Mouse (Mus musculus) embryonic facial prominence, embryonic 11.5 days (tissue): ENCODE data around the gene Cep41. TPM values are rescaled to one million over a fixed set of nuclear protein-coding genes. Genes with fewer than 3 reads are reported as not detected.
A peak's percentile ranks its signal among the peaks of the same experiment; 100 is the strongest.

Source experiments
- ATAC-seq: fragments of 200-750 bp; cut with Nextera tagmentation; replicated peaks from 2 replicates; pipeline ENCODE4 v1.8.0; 2017; ENCODE audit warnings: low read depth; ENCODE audit not compliant: insufficient number of reproducible peaks, low FRiP score, low TSS enrichment
- DNase-seq: peaks from one replicate; pipeline ENCODE4 v3.0.0-alpha.2; 2015; ENCODE audit warnings: low spot score
- H3K27ac ChIP-seq: fragments of 300-500 bp; sonication (generic); replicated peaks from 2 replicates; pipeline ENCODE4 v1.5.1; 2014; ENCODE audit warnings: mild to moderate bottlenecking, low read depth, low read length, control low read depth
- H3K27me3 ChIP-seq: fragments of 300-500 bp; sonication (generic); 2 replicates; pipeline ENCODE4 v1.6.1; 2014; ENCODE audit warnings: mild to moderate bottlenecking, low read length, moderate library complexity, mixed read lengths; ENCODE audit not compliant: control insufficient read depth, insufficient read depth
- H3K36me3 ChIP-seq: fragments of 300-500 bp; sonication (generic); replicated peaks from 2 replicates; pipeline ENCODE4 v1.6.1; 2014; ENCODE audit warnings: low read depth, mild to moderate bottlenecking, low read length, moderate library complexity, mixed read lengths; ENCODE audit not compliant: control insufficient read depth, insufficient read depth
- H3K4me1 ChIP-seq: fragments of 300-500 bp; sonication (generic); 2 replicates; pipeline ENCODE4 v1.6.1; 2014; ENCODE audit warnings: low read length, mixed read lengths; ENCODE audit not compliant: control insufficient read depth, insufficient read depth
- H3K4me2 ChIP-seq: fragments of 300-500 bp; sonication (generic); 2 replicates; pipeline ENCODE4 v1.6.1; 2014; ENCODE audit warnings: low read depth, mild to moderate bottlenecking, control low read depth, low read length, moderate library complexity
- H3K4me3 ChIP-seq: fragments of 300-500 bp; sonication (generic); 2 replicates; pipeline ENCODE4 v1.5.1; 2014; ENCODE audit warnings: low read depth, low read length, control low read depth
- H3K9ac ChIP-seq: fragments of 300-500 bp; sonication (generic); replicated peaks from 2 replicates; pipeline ENCODE4 v1.6.1; 2014; ENCODE audit warnings: mild to moderate bottlenecking, control low read depth, low read length
- H3K9me3 ChIP-seq: fragments of 300-500 bp; sonication (generic); replicated peaks from 2 replicates; pipeline ENCODE4 v1.6.1; 2016; ENCODE audit warnings: mild to moderate bottlenecking, low read length, inconsistent platforms, mixed read lengths; ENCODE audit not compliant: control insufficient read depth
- WGBS: fragments of 180-500 bp; shearing (Covaris S2); extraction: QIAGEN DNeasy Blood & Tissue Kit; methylation state at CpG from one replicate; pipeline ENCODE4 v1.1.7; 2014; 5-methylcytosine and 5-hydroxymethylcytosine counted together
- polyA plus RNA-seq: library from polyadenylated mRNA; unstranded; fragments of >200 nt; fragmentation: Nextera tagmentation; extraction: Ambion mirVana; gene quantifications from 2 replicates; pipeline ENCODE4 v1.2.1, GENCODE M21; 2014

The Cep41 gene
- polyA plus RNA-seq, 1 experiment from 2014 or later, result 28.1 TPM

DNA sequence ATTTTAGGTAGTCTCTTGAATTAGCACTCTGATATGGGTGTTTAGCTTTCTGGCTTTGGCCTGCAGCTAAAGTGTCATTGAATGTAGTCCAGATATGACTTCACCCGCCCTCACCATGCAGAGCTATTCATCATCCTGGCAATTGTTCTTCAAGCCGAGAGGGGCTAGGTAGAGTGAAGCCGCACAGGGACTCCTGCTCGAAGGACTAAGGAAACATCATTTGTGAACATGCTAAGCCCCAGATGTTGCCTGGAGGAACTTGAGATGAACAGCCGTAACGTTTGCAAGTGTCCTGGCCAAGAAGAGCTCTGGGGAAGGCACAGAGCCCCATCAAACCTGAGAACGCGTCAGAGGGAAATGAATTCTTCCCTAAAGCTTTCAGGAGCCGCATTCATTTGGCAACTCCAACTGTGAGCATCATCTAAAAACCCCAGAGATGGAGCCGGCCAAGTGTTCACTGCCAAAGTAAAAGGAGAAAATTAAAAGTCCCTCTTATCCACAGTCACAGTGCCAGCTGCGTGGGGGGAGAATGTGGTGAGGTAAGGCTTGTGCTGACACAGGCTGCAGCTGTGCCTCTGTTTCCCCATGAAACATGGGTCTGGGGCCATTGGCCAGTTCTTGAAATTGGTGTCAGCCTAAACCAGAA, 43.8 kb downstream of the Cep41 start:
- no peak for ATAC-seq
- no peak for DNase-seq
- H3K4me1 ChIP-seq, result peaks cover 1% of the 10 kb centered on the region; the same call in 1 of the 2 replicates
- H3K9me3 ChIP-seq, result no peaks in the 10 kb centered on the region
- H3K27me3 ChIP-seq, result no peaks in the 10 kb centered on the region
- no peak overlapping the region for H3K9ac ChIP-seq
- WGBS, result 84% methylated on average over 11 of the region's 11 CpGs
- no peak overlapping the region for H3K4me2 ChIP-seq
- H3K36me3 ChIP-seq, result no peaks in the 10 kb centered on the region
- no peak overlapping the region for H3K4me3 ChIP-seq
- no peak overlapping the region for H3K27ac ChIP-seq

GRCm38 (mm10) chr6:30645379-30645778, 48.2 kb downstream of the Cep41 start:
- H3K4me2 ChIP-seq, result no peak overlapping the region
- no peak overlapping the region for H3K27ac ChIP-seq
- 57% methylated on average over 6 of the region's 6 CpGs for WGBS
- no peak overlapping the region for H3K9ac ChIP-seq
- no peak for ATAC-seq
- no peaks in the 10 kb centered on the region for H3K36me3 ChIP-seq
- DNase-seq, result no peak
- H3K4me3 ChIP-seq, result no peak overlapping the region
- no peaks in the 10 kb centered on the region for H3K27me3 ChIP-seq
- no peaks in the 10 kb centered on the region for H3K4me1 ChIP-seq
- H3K9me3 ChIP-seq, result no peaks in the 10 kb centered on the region

DNA sequence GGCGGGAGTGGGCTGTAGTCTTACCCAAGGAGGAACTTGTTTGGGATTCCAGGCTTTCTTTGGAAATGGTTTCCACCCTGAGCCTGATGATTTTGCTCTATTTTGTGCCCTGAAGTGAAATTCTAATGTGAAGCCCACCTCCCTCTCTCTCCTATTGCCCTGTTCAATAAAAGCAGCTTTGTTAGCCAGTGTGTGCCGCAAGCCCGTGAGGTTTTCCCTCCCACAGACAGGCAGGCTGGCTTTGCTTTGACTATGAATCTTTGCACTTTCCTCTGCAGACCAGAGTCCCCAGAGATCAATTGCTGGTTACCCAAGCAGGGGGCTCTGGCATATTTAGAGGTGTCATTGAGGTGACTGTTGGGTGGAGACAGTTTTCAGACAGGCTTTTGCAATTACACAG, 49.1 kb downstream of the Cep41 start:
- Histone ChIP-seq H3K27me3 (no peaks in the 10 kb centered on the region), H3K36me3 (no peaks in the 10 kb centered on the region), H3K9ac (no peak overlapping the region), H3K4me2 (no peak overlapping the region), H3K27ac (peak overlapping the region; percentile 58; the same call in 1 of the 2 replicates), H3K4me3 (no peak overlapping the region), H3K4me1 (no peaks in the 10 kb centered on the region), H3K9me3 (no peaks in the 10 kb centered on the region)
- ATAC-seq, result no peak
- DNase-seq, result no peak
- WGBS, result 41% methylated on average over 3 of the region's 3 CpGs

- WGBS, result 72% methylated on average over 12 of the region's 12 CpGs
- Histone ChIP-seq H3K36me3 (no peaks in the 10 kb centered on the region), H3K9me3 (no peaks in the 10 kb centered on the region), H3K4me2 (no peak overlapping the region), H3K27ac (peak overlapping the region; percentile 58; the same call in 1 of the 2 replicates), H3K27me3 (no peaks in the 10 kb centered on the region), H3K4me1 (no peaks in the 10 kb centered on the region), H3K9ac (no peak overlapping the region), H3K4me3 (no peak overlapping the region)
- DNase-seq (no peak), ATAC-seq (no peak)
Measured at GRCm38 (mm10) chr6:30643694-30644460, 49.7 kb downstream of the Cep41 start.

- Histone ChIP-seq H3K9me3 (no peaks in the 10 kb centered on the region), H3K4me3 (no peak within 1 kb of the TSS), H3K4me2 (no peak within 1 kb of the TSS), H3K4me1 (0 out of 2 replicates have a peak, but pooled peaks cover 2% of the 10 kb centered on the region), H3K27ac (no peak within 1 kb of the TSS), H3K27me3 (no peaks in the 10 kb centered on the region), H3K9ac (no peak within 1 kb of the TSS), H3K36me3 (no peaks in the 10 kb centered on the region)
- WGBS, result 90% methylated on average over 5 of the region's 5 CpGs
- DNase-seq (no peak), ATAC-seq (no peak)
Measured at GRCm38 (mm10) chr6:30638674-30639268, 54.8 kb downstream of the Cep41 start, which contains the start of gene Cpa1. Cpa1 (plus strand) TSS chr6:30639218.

- WGBS, result 21% methylated on average over 4 of the region's 4 CpGs
- H3K9me3 ChIP-seq, result no peaks in the 10 kb centered on the region
- H3K4me1 ChIP-seq, result 0 out of 2 replicates have a peak, but pooled peaks cover 2% of the 10 kb centered on the region
- H3K27ac ChIP-seq, result peak overlapping the region; percentile 85
- H3K4me2 ChIP-seq, result no peak overlapping the region
- no peak overlapping the region for H3K4me3 ChIP-seq
- H3K27me3 ChIP-seq, result no peaks in the 10 kb centered on the region
- no peaks in the 10 kb centered on the region for H3K36me3 ChIP-seq
- DNase-seq (peak; percentile 45), ATAC-seq (no peak)
- peak overlapping the region; percentile 26; the same call in 1 of the 2 replicates for H3K9ac ChIP-seq
Measured at GRCm38 (mm10) chr6:30636186-30636842, 57.2 kb downstream of the Cep41 start.

DNA sequence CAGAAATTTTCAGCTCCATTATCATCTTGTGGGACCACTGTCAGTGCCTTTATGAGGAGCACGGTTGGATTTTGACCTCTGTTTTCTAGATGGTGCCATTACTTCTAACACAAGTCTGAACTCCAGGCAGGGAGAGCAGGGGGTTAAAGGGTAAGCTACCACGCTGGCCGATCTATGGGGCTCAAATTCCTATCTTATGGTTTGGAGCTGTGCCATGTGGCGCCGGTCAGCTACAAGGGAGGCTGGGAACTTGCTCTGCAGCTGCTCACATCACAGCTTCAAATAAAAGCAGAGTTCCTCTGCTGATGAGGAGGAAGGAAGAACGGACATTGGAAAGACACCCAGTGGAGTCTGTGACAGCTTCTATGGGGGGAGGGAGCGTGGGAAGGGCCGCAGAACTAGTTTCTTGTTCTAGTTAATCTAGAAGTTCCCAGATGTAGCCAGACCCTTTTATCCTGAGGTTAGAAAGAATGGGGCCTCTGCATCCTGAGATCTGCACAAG, 58.1 kb downstream of the Cep41 start:
- H3K9me3 ChIP-seq, result no peaks in the 10 kb centered on the region
- H3K27me3 ChIP-seq, result no peaks in the 10 kb centered on the region
- H3K27ac ChIP-seq, result peak overlapping the region; percentile 43; the same call in 1 of the 2 replicates
- no peaks in the 10 kb centered on the region for H3K36me3 ChIP-seq
- H3K9ac ChIP-seq, result no peak overlapping the region
- 0 out of 2 replicates have a peak, but pooled peaks cover 2% of the 10 kb centered on the region for H3K4me1 ChIP-seq
- 22% methylated on average over 8 of the region's 8 CpGs for WGBS
- DNase-seq (no peak), ATAC-seq (no peak)
- no peak overlapping the region for H3K4me3 ChIP-seq
- no peak overlapping the region for H3K4me2 ChIP-seq
